Mouse (Mus musculus) CD4-positive, CD25-positive, alpha-beta regulatory T cell, adult 4 months (primary cell): ENCODE results near the gene Gas2l2. TPM values are rescaled to one million over a fixed set of nuclear protein-coding genes. Genes with fewer than 3 reads are reported as not detected.

Experiments
- ATAC-seq: one replicate; pipeline ENCODE4 v1.8.0; 2017
- polyA plus RNA-seq, 2 experiments: library from polyadenylated mRNA; unstranded; fragments of 100-300 nt; shearing (Covaris generic); gene quantifications; one replicate each; pipeline ENCODE4 v1.2.1; 2017

Gene Gas2l2
- polyA plus RNA-seq: not detected

DNA sequence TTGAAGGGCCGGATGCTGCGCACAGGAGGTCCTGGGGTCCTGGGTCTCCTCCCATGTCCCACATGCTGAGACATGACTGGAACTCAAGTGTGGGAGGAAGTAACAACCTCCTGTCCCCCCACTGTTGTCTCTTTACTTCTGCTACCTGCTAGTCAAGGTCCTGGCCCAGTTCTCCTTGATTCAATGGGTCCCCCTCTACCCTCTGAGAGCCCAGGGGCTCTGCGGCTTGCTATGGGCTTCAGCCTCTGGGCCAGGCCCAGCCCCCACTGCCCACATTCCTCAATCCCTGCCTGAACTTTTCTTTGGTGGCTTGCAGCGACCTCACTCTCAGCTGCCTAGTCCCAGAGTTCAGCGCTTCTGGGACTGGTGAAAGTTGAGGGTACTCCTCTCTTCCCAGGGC is at the start of gene Gas2l2:
TSS of gene Gas2l2 (minus strand) at position 101 of the 400 bp plus-strand sequence.
- no peak for ATAC-seq

DNA sequence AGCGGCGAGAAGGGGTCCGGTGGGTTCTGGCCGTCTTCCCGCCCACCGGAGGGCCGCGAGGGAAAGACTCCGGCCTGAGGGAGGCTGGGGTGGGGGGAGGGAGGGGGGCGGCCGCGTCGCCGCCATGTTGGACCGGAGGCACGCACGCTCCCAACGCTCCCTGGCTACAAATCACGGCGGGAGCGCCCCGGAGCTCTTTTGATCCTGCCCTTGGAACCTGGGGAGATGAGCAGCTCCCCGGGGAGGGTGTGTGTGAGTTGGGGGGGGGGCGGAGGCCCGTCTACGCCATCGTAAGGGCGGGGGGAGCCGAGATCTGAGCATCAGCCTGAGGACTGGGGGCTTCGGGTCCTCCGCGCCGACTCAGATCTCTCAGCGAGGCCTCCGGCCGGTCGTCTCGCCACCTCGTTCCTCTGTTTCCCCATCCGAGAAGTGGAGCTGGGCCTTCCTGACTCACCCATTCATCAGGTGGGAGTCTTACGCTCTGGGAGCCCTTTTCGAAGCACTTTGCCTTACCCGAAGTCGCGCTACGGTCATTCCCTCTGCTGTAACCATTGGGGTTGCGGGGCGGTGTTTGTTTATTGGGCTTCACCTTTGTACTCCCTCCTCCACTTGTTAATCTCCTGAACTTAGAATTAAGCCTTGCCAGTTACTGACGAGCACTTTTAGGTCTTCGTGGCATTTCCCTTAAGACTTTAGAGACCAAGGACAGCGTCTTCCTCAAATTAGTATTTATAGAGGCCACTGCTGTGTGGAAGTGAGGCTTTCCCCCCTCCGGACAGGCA is 44.2 kb upstream of the Gas2l2 start:
- peak; percentile 21 for ATAC-seq

GRCm38 (mm10) chr11:83472324-83473234 is 43.3 kb upstream of the Gas2l2 start, which contains the start of gene Taf15:
Taf15 (plus strand) TSS chr11:83473086.
- peak; percentile 99 for ATAC-seq

- ATAC-seq: no peak
Observed at GRCm38 (mm10) chr11:83471766-83472165, 42.5 kb upstream of the Gas2l2 start.

DNA sequence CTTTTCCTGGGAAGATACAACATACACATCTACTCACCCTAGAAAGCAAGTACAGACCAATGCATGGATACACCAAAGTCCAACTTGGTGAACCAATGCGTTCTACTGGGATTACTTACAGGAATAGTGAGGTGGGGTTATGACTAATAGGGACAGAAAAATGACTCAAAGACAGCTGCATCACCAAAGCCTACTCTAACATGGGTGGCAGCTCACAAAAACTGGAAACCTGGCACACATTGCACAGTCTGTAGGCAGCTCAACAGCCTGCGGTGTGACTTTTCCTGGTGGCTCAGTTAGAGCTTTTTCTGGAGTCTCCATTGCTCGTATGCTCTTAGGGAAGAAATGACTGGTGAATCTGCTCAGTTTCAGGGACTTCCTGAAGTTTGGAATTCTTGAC is 39.5 kb upstream of the Gas2l2 start:
- ATAC-seq: no peak

DNA sequence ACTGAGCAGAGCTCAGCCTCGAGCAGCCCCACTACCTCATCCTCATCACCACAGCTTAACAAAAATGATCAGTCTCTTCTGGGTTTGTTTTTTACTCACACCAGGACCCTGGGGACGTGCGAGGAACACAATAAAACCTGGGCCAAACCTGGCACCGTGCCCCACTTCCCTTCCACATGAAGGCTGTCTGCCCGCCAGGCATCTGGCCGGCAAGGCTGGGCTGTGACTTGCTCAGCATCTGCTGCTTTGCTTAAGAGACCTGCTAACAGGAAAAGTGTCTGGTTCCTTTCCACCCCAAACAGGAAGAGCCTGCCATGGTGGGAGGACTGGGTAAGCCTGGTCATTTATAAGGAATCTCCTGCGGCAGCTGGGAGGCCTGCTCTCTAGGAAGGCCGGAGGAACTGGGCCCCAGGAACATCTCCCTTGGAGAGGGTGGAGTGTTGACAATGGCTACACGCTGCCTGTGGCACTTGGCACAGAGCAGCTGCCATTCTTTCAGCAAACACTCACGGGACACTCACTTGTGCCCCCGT is 37.9 kb upstream of the Gas2l2 start:
- ATAC-seq: no peak

GRCm38 (mm10) chr11:83465976-83466375 is 36.7 kb upstream of the Gas2l2 start:
- ATAC-seq: no peak

- ATAC-seq: no peak
Observed at GRCm38 (mm10) chr11:83462711-83463244, 33.5 kb upstream of the Gas2l2 start, which contains the start of gene Mmp28. Mmp28 (minus strand) TSS chr11:83463071.

GRCm38 (mm10) chr11:83461462-83462027 is 32.3 kb upstream of the Gas2l2 start:
- ATAC-seq: no peak

- no peak for ATAC-seq
Observed at GRCm38 (mm10) chr11:83457912-83458601, 28.8 kb upstream of the Gas2l2 start.

- ATAC-seq: no peak
Observed at GRCm38 (mm10) chr11:83457257-83457656, 28.0 kb upstream of the Gas2l2 start.

DNA sequence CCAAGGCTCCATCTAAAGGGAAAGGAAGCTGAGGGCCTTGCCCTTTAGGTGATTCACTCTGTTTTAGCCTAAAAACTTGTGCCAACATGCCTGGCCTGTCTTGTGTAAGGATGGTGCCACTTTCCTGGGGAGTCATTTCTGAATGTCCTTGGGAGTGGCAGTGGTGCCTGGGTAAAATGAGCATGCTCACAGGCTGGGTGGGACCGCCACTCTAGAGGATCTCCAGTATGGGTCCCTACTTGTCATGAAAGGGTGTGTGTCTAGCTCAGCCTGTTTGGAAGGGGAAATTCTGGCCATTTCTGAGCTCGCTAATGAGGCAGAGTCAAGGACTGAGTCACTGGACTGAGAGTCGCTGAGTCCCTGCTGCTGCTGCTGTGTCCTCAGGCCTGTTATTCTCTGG is 26.4 kb upstream of the Gas2l2 start:
- ATAC-seq: no peak

DNA sequence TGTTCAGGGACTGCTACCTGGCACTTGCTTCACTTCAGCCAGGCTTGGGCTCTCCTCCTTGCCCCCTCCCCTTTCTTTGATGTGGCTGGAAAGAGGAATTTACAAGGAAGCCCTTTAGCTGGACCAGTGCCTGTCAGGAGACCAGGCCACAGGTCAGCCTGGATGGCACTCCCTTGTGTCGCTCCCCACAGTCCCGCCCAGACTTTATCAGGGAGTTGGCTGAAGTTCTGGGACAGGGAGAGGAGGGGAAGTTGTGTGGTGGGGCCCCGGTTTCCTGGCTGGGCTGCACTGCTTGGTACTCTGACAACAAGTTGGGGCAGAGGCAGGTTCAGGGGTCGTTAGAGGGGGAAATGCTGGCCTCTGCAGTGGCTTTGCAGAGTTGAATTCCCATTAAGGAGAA is 25.3 kb upstream of the Gas2l2 start:
- ATAC-seq: no peak

- ATAC-seq: no peak
Observed at GRCm38 (mm10) chr11:83451281-83451680, 22.0 kb upstream of the Gas2l2 start.

GRCm38 (mm10) chr11:83450550-83450949 is 21.3 kb upstream of the Gas2l2 start:
- ATAC-seq: no peak

GRCm38 (mm10) chr11:83449298-83449697 is 20.0 kb upstream of the Gas2l2 start:
- no peak for ATAC-seq

- no peak for ATAC-seq
Observed at GRCm38 (mm10) chr11:83448927-83449236, 19.6 kb upstream of the Gas2l2 start.

GRCm38 (mm10) chr11:83448021-83448926 is 19.0 kb upstream of the Gas2l2 start:
- no peak for ATAC-seq

- ATAC-seq: no peak
Observed at GRCm38 (mm10) chr11:83447612-83448011, 18.4 kb upstream of the Gas2l2 start.

DNA sequence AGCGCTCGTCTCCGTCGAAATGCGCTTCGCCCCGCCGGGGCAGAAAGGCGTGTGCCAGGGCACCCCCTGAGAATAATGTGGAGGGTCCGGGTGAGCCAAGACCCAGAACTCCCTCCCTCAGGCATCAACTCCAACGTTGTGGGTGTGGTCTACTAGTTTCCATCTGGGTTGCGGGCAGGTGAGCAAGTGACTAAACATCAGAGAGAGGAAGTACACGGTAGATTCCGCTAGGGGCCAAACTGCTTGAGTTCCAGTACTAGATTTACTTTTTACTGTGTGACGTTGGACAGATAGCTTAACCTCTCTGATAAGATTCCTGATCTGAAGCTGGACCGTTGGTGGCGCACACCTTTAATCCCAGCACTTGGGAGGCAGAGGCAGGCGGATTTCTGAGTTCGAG is 15.7 kb upstream of the Gas2l2 start:
- peak; percentile 25 for ATAC-seq

GRCm38 (mm10) chr11:83443824-83444223 is 14.6 kb upstream of the Gas2l2 start:
- ATAC-seq: no peak
